In genomic region chr12:35390266-35390665, GRCm38 (mm10) we compare ENCODE assay signal across 32 mouse cellular contexts.
"Had no signal": no experiment of that assay in that cellular context is flagged by ENCODE, and none has a peak within 500 bp of the region (broad histone marks: within the 10 kb centered on the region; RNA-seq: fewer than 3 reads in every experiment).

No protein-coding gene starts in this region.

- H3K9me3 ChIP-seq: limb, embryonic 10.5 days; limb, embryonic 12.5 days; limb, embryonic 13.5 days; limb, embryonic 15.5 days; liver, embryonic 12.5 days; liver, embryonic 13.5 days; liver, embryonic 15.5 days; lung, embryonic 15.5 days; megakaryocyte, embryonic 14.5 days; midbrain, embryonic 10.5 days; midbrain, embryonic 12.5 days; midbrain, embryonic 13.5 days; midbrain, embryonic 15.5 days had no signal

- DNase-seq: left cerebral cortex, postnatal 4 days; liver; liver, embryonic 13.5 days; liver, postnatal 0 days; lung, adult 18-20 months; lung, adult 2 months; lung, embryonic 14.5 days; lung, postnatal 10 days; lung, postnatal 14 days; lung, postnatal 36 days; lung, postnatal 4 days; midbrain, embryonic 14.5 days had no signal

- H3K27me3 ChIP-seq: limb, embryonic 12.5 days; limb, embryonic 13.5 days; limb, embryonic 15.5 days; liver, embryonic 12.5 days; liver, embryonic 13.5 days; liver, embryonic 15.5 days; lung, embryonic 15.5 days; megakaryocyte, embryonic 14.5 days; midbrain, embryonic 12.5 days; midbrain, embryonic 13.5 days; midbrain, embryonic 15.5 days had no signal

- H3K4me1 ChIP-seq: limb, embryonic 10.5 days; limb, embryonic 12.5 days; limb, embryonic 13.5 days; limb, embryonic 15.5 days; liver, embryonic 12.5 days; liver, embryonic 13.5 days; liver, embryonic 15.5 days; lung, embryonic 15.5 days; megakaryocyte, embryonic 14.5 days; midbrain, embryonic 10.5 days; midbrain, embryonic 12.5 days; midbrain, embryonic 13.5 days; midbrain, embryonic 15.5 days had no signal

- H3K9ac ChIP-seq: limb, embryonic 12.5 days; limb, embryonic 13.5 days; limb, embryonic 15.5 days; liver, embryonic 12.5 days; liver, embryonic 13.5 days; liver, embryonic 14.5 days; liver, embryonic 15.5 days; liver, postnatal 0 days; lung, embryonic 14.5 days; lung, embryonic 15.5 days; midbrain, embryonic 12.5 days; midbrain, embryonic 13.5 days; midbrain, embryonic 15.5 days had no signal

- H3K36me3 ChIP-seq: limb, embryonic 10.5 days; limb, embryonic 12.5 days; limb, embryonic 13.5 days; limb, embryonic 15.5 days; liver, embryonic 12.5 days; liver, embryonic 13.5 days; liver, embryonic 15.5 days; lung, embryonic 15.5 days; midbrain, embryonic 10.5 days; midbrain, embryonic 12.5 days; midbrain, embryonic 13.5 days; midbrain, embryonic 15.5 days had no signal

- H3K4me2 ChIP-seq: limb, embryonic 12.5 days; limb, embryonic 13.5 days; limb, embryonic 15.5 days; liver, embryonic 11.5 days; liver, embryonic 12.5 days; liver, embryonic 13.5 days; liver, embryonic 15.5 days; lung, embryonic 14.5 days; lung, embryonic 15.5 days; midbrain, embryonic 11.5 days; midbrain, embryonic 12.5 days; midbrain, embryonic 13.5 days; midbrain, embryonic 15.5 days had no signal

- ATAC-seq: liver, embryonic 12.5 days; liver, postnatal 0 days; lung, postnatal 0 days; midbrain, embryonic 13.5 days; midbrain, embryonic 15.5 days; midbrain, embryonic 16.5 days had no signal

- H3K27ac ChIP-seq: left cerebral cortex, adult 2 months; limb, embryonic 10.5 days; limb, embryonic 12.5 days; limb, embryonic 13.5 days; limb, embryonic 15.5 days; liver, embryonic 12.5 days; liver, embryonic 13.5 days; liver, embryonic 14.5 days; liver, embryonic 15.5 days; lung, embryonic 15.5 days; macrophage; midbrain, embryonic 10.5 days; midbrain, embryonic 12.5 days; midbrain, embryonic 13.5 days; midbrain, embryonic 15.5 days had no signal

- H3K4me3 ChIP-seq: left cerebral cortex, adult 2 months; limb, embryonic 10.5 days; limb, embryonic 12.5 days; limb, embryonic 13.5 days; limb, embryonic 15.5 days; liver, embryonic 12.5 days; liver, embryonic 13.5 days; liver, embryonic 15.5 days; lung, embryonic 15.5 days; megakaryocyte, embryonic 14.5 days; midbrain, embryonic 10.5 days; midbrain, embryonic 12.5 days; midbrain, embryonic 13.5 days; midbrain, embryonic 15.5 days; myocyte had no signal
